Mouse (Mus musculus) embryonic fibroblast, embryonic 13.5 days (primary cell): ENCODE measurements at regions not wholly inside any gene's neighbourhood (a gene's known extent, or its start where the extent isn't known, plus 50 kb on each side); places are given as distances from the start of the nearest gene placed in this dataset.

Experiments used
- CTCF ChIP-seq: IDR thresholded peaks from 2 replicates; pipeline ENCODE4 v1.5.1; 2011; ENCODE audit warnings: mild to moderate bottlenecking, control low read depth, low read length, moderate library complexity, borderline replicate concordance; ENCODE audit not compliant: insufficient read depth
- POLR2A ChIP-seq: IDR thresholded peaks from 2 replicates; pipeline ENCODE4 v1.6.1; 2011; ENCODE audit warnings: low read depth, mild to moderate bottlenecking, control low read depth, low read length, moderate library complexity

DNA sequence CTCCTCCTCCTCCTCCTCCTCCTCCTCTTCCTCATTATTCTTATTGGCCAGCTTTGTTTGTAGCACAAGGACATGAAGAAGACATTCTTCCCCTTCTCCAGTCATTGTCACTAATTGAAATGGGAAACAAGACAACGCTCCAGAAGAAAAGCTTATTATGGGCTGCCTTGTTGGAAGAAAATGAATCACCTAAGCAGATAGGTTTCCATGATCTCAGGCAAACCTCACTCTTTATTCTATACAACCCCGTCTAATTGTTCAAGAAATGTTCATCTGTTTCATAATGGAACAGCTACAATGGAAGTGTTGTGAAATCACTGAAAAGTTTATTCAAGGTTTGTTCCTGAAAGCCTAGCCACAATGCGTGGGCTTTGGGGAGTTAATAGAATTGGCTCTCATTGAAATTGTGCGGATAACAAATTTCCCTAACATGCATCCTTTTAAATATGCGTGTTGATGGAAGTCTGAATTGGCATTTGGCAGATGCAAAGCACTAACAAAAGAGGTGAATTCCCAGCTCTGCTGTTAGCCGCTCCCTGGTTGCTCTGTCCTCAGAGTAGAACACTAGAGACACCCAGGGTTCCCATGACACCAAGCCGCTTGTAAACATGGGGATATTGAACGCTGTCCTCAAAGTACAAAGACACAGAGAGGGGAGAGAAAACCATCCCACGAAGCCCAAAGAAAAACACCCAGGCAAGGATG is 78.8 kb downstream of the Sox14 start:
- TF ChIP-seq CTCF (no peak), POLR2A (no peak)
